Mouse (Mus musculus): ENCODE data around the gene Scn1b.

The Scn1b gene

GRCm38 (mm10) chr7:31116721-31117145 is 10.1 kb downstream of the Scn1b start:
- DNase-seq (ENCODE audit: low spot score): no peak

GRCm38 (mm10) chr7:31115587-31116043 is 11.2 kb downstream of the Scn1b start:
- DNase-seq (ENCODE audit: low spot score): no peak

GRCm38 (mm10) chr7:31115182-31115581 is 11.6 kb downstream of the Scn1b start, which contains the start of gene Hpn:
Hpn (minus strand) TSS chr7:31115290.
- no peak for DNase-seq (ENCODE audit: low spot score)

- DNase-seq (ENCODE audit: low spot score): no peak
Observed at GRCm38 (mm10) chr7:31114646-31115045, 12.2 kb downstream of the Scn1b start.

- no peak for DNase-seq (ENCODE audit: low spot score)
Observed at GRCm38 (mm10) chr7:31113800-31114199, 13.0 kb downstream of the Scn1b start.

- no peak for DNase-seq (ENCODE audit: low spot score)
Observed at GRCm38 (mm10) chr7:31112036-31112435, 14.8 kb downstream of the Scn1b start.

- no peak for DNase-seq (ENCODE audit: low spot score)
Observed at GRCm38 (mm10) chr7:31110861-31111385, 15.9 kb downstream of the Scn1b start.

GRCm38 (mm10) chr7:31109796-31110195 is 17.0 kb downstream of the Scn1b start:
- DNase-seq (ENCODE audit: low spot score): no peak

- no peak for DNase-seq (ENCODE audit: low spot score)
Observed at GRCm38 (mm10) chr7:31109091-31109490, 17.7 kb downstream of the Scn1b start.

- no peak for DNase-seq (ENCODE audit: low spot score)
Observed at GRCm38 (mm10) chr7:31107781-31108180, 19.0 kb downstream of the Scn1b start.

- no peak for DNase-seq (ENCODE audit: low spot score)
Observed at GRCm38 (mm10) chr7:31106166-31106565, 20.6 kb downstream of the Scn1b start.

GRCm38 (mm10) chr7:31105061-31105768 is 21.6 kb downstream of the Scn1b start:
- DNase-seq (ENCODE audit: low spot score): peak; percentile 42

GRCm38 (mm10) chr7:31100786-31101185 is 26.0 kb downstream of the Scn1b start:
- DNase-seq (ENCODE audit: low spot score): no peak

GRCm38 (mm10) chr7:31099612-31099982 is 27.2 kb downstream of the Scn1b start:
- DNase-seq (ENCODE audit: low spot score): no peak

- DNase-seq (ENCODE audit: low spot score): no peak
Observed at GRCm38 (mm10) chr7:31098697-31099611, 27.8 kb downstream of the Scn1b start.

- DNase-seq (ENCODE audit: low spot score): peak; percentile 72
Observed at GRCm38 (mm10) chr7:31097583-31098248, 29.1 kb downstream of the Scn1b start.

- no peak for DNase-seq (ENCODE audit: low spot score)
Observed at GRCm38 (mm10) chr7:31096892-31097564, 29.8 kb downstream of the Scn1b start.

- no peak for DNase-seq (ENCODE audit: low spot score)
Observed at GRCm38 (mm10) chr7:31094774-31095501, 31.9 kb downstream of the Scn1b start.

GRCm38 (mm10) chr7:31089721-31090120 is 37.1 kb downstream of the Scn1b start:
- DNase-seq (ENCODE audit: low spot score): no peak

- DNase-seq (ENCODE audit: low spot score): no peak
Observed at GRCm38 (mm10) chr7:31088206-31088605, 38.6 kb downstream of the Scn1b start.

- no peak for DNase-seq (ENCODE audit: low spot score)
Observed at GRCm38 (mm10) chr7:31087262-31087661, 39.5 kb downstream of the Scn1b start.

All from ovary, postnatal 10 days (tissue).